Mouse (Mus musculus): ENCODE results near the gene Gmip. TPM values are rescaled to one million over a fixed set of nuclear protein-coding genes. Genes with fewer than 3 reads are reported as not detected.

Gene Gmip
- polyA plus RNA-seq, 1 experiment from 2014 or later, result 31.5 TPM

DNA sequence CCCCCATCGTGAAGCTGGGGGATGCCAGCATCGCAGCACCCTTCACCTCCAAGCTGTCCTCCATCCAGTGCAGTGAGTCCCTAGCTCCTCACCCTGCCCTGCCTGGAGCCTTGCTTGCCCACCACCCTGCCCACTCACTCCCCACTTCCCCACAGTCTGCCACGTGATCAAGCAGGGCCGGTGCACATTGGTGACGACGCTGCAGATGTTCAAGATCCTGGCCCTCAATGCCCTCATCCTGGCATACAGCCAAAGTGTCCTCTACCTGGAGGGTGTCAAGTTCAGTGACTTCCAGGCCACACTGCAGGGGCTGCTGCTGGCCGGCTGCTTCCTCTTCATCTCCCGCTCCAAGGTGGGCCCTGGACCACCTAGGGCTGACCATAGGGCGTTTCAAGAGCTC lies 3.0 kb upstream of the Gmip start:
- Histone ChIP-seq H3K9ac (no peak overlapping the region), H3K4me3 (no peak overlapping the region), H3K4me1 (replicated peaks) (peaks cover 18% of the 10 kb centered on the region), H3K27ac (no peak overlapping the region), H3K9me3 (no peaks in the 10 kb centered on the region), H3K27me3 (no peaks in the 10 kb centered on the region), H3K4me2 (no peak overlapping the region), H3K36me3 (peaks cover 81% of the 10 kb centered on the region)
- ATAC-seq (ENCODE audit: low FRiP score), result no peak
- WGBS, result 94% methylated on average over 9 of the region's 9 CpGs

GRCm38 (mm10) chr8:69807236-69807635 lies 1.2 kb upstream of the Gmip start:
- Histone ChIP-seq H3K4me2 (no peak overlapping the region), H3K9ac (no peak overlapping the region), H3K27me3 (no peaks in the 10 kb centered on the region), H3K27ac (no peak overlapping the region), H3K4me3 (no peak overlapping the region), H3K9me3 (no peaks in the 10 kb centered on the region), H3K36me3 (peaks cover 81% of the 10 kb centered on the region), H3K4me1 (replicated peaks) (peaks cover 18% of the 10 kb centered on the region)
- 97% methylated on average over 5 of the region's 5 CpGs for WGBS
- ATAC-seq (ENCODE audit: low FRiP score), result no peak

- H3K36me3 ChIP-seq, result peaks cover 77% of the 10 kb centered on the region
- H3K27me3 ChIP-seq, result no peaks in the 10 kb centered on the region
- no peaks in the 10 kb centered on the region for H3K9me3 ChIP-seq
- peaks cover 18% of the 10 kb centered on the region for H3K4me1 ChIP-seq (replicated peaks)
- H3K9ac ChIP-seq, result peak overlapping the region; percentile 85
- H3K27ac ChIP-seq, result peak overlapping the region; percentile 79
- peak overlapping the region; percentile 69 for H3K4me3 ChIP-seq
- WGBS, result 2% methylated on average over 23 of the region's 23 CpGs
- peak overlapping the region; percentile 77 for H3K4me2 ChIP-seq
- peak; percentile 73 for ATAC-seq (ENCODE audit: low FRiP score)
These were observed 455 bp downstream of the Gmip start for GRCm38 (mm10) chr8:69808864-69809403.

- H3K4me1 ChIP-seq (replicated peaks), result peaks cover 18% of the 10 kb centered on the region
- H3K4me3 ChIP-seq, result peak overlapping the region; percentile 69
- H3K9ac ChIP-seq, result peak overlapping the region; percentile 49; the same call in 1 of the 2 replicates
These were observed 1.3 kb downstream of the Gmip start for GRCm38 (mm10) chr8:69809820-69810219.

GRCm38 (mm10) chr8:69814881-69815280 lies 6.4 kb downstream of the Gmip start:
- Histone ChIP-seq H3K36me3 (peaks cover 93% of the 10 kb centered on the region), H3K9me3 (no peaks in the 10 kb centered on the region), H3K9ac (no peak overlapping the region), H3K27ac (no peak overlapping the region), H3K4me1 (replicated peaks) (peaks cover 6% of the 10 kb centered on the region), H3K4me2 (no peak overlapping the region), H3K27me3 (no peaks in the 10 kb centered on the region), H3K4me3 (no peak overlapping the region)
- WGBS, result 85% methylated on average over 2 of the region's 2 CpGs
- no peak for ATAC-seq (ENCODE audit: low FRiP score)

More at GRCm38 (mm10) chr8:69809820-69810219, 1.3 kb downstream of the Gmip start:
- H3K9me3 ChIP-seq, result no peaks in the 10 kb centered on the region
- no peaks in the 10 kb centered on the region for H3K27me3 ChIP-seq
- H3K4me2 ChIP-seq, result peak overlapping the region; percentile 77
- H3K36me3 ChIP-seq, result peaks cover 78% of the 10 kb centered on the region
- H3K27ac ChIP-seq, result 0 out of 2 replicates have a peak overlapping the region, but pooled peaks have one; percentile 23
- ATAC-seq (ENCODE audit: low FRiP score), result no peak
- WGBS, result 64% methylated on average over 3 of the region's 3 CpGs

GRCm38 (mm10) chr8:69815396-69815795 lies 6.9 kb downstream of the Gmip start:
- 97% methylated on average over 4 of the region's 4 CpGs for WGBS
- Histone ChIP-seq H3K27me3 (no peaks in the 10 kb centered on the region), H3K4me1 (replicated peaks) (peaks cover 1% of the 10 kb centered on the region; the same call in 1 of the 2 replicates), H3K36me3 (peaks cover 94% of the 10 kb centered on the region), H3K27ac (no peak overlapping the region), H3K4me2 (no peak overlapping the region), H3K9ac (no peak overlapping the region), H3K9me3 (no peaks in the 10 kb centered on the region), H3K4me3 (no peak overlapping the region)
- ATAC-seq (ENCODE audit: low FRiP score), result no peak

DNA sequence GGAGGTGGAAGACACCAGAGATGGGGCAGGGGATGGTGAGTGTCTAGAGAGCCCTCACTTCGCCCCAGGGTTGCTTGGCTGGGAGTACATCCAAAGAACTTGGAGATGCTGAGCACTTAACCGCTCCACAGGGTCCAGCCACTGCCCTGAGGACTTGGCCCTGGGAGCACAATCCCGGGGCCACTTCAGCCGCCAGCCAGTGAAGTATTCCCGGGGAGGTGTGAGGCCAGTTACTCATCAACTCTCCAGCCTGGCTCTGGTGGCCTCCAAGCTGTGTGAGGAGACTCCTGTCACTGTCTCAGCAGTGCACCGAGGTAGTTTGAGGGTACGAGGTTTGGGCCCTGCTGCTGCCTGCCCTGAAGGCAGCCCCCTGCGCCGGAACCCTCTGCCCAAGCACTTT lies 12.0 kb downstream of the Gmip start:
- no peak for ATAC-seq (ENCODE audit: low FRiP score)
- H3K27me3 ChIP-seq, result no peaks in the 10 kb centered on the region
- H3K27ac ChIP-seq, result no peak overlapping the region
- 85% methylated on average over 9 of the region's 9 CpGs for WGBS
- H3K4me2 ChIP-seq, result no peak overlapping the region
- peaks cover 59% of the 10 kb centered on the region for H3K36me3 ChIP-seq
- peaks cover 31% of the 10 kb centered on the region for H3K4me1 ChIP-seq (replicated peaks)
- H3K9me3 ChIP-seq, result no peaks in the 10 kb centered on the region
- H3K9ac ChIP-seq, result no peak overlapping the region
- H3K4me3 ChIP-seq, result no peak overlapping the region

- ATAC-seq (ENCODE audit: low FRiP score), result peak; percentile 58
- H3K9me3 ChIP-seq, result no peaks in the 10 kb centered on the region
- peak overlapping the region; percentile 83 for H3K9ac ChIP-seq
- H3K4me1 ChIP-seq (replicated peaks), result peaks cover 43% of the 10 kb centered on the region
- H3K27ac ChIP-seq, result peak overlapping the region; percentile 80
- no peaks in the 10 kb centered on the region for H3K27me3 ChIP-seq
- H3K4me2 ChIP-seq, result peak overlapping the region; percentile 78
- H3K4me3 ChIP-seq, result peak overlapping the region; percentile 56
- H3K36me3 ChIP-seq, result peaks cover 55% of the 10 kb centered on the region
- WGBS, result 2% methylated on average over 15 of the region's 22 CpGs
These were observed 13.5 kb downstream of the Gmip start for GRCm38 (mm10) chr8:69821971-69822385.

GRCm38 (mm10) chr8:69822386-69823191 lies 14.1 kb downstream of the Gmip start, which contains the start of gene Lpar2:
Lpar2 (plus strand) TSS chr8:69822429.
- Histone ChIP-seq H3K4me2 (peak within 1 kb of the TSS; percentile 78), H3K9ac (peak within 1 kb of the TSS; percentile 83), H3K27me3 (no peaks in the 10 kb centered on the region), H3K4me1 (replicated peaks) (peaks cover 43% of the 10 kb centered on the region), H3K4me3 (peak within 1 kb of the TSS; percentile 56), H3K27ac (peak within 1 kb of the TSS; percentile 80), H3K9me3 (no peaks in the 10 kb centered on the region), H3K36me3 (peaks cover 55% of the 10 kb centered on the region)
- ATAC-seq (ENCODE audit: low FRiP score), result peak; percentile 79
- 2% methylated on average over 32 of the region's 35 CpGs for WGBS

GRCm38 (mm10) chr8:69826371-69826770 lies 17.9 kb downstream of the Gmip start:
- no peak overlapping the region for H3K27ac ChIP-seq
- H3K4me1 ChIP-seq (replicated peaks), result peaks cover 44% of the 10 kb centered on the region
- H3K27me3 ChIP-seq, result no peaks in the 10 kb centered on the region
- no peaks in the 10 kb centered on the region for H3K9me3 ChIP-seq
- 0 out of 2 replicates have a peak overlapping the region, but pooled peaks have one; percentile 2 for H3K9ac ChIP-seq
- 94% methylated on average over 12 of the region's 12 CpGs for WGBS
- H3K4me3 ChIP-seq, result no peak overlapping the region
- ATAC-seq (ENCODE audit: low FRiP score), result no peak
- no peak overlapping the region for H3K4me2 ChIP-seq
- peaks cover 43% of the 10 kb centered on the region for H3K36me3 ChIP-seq

DNA sequence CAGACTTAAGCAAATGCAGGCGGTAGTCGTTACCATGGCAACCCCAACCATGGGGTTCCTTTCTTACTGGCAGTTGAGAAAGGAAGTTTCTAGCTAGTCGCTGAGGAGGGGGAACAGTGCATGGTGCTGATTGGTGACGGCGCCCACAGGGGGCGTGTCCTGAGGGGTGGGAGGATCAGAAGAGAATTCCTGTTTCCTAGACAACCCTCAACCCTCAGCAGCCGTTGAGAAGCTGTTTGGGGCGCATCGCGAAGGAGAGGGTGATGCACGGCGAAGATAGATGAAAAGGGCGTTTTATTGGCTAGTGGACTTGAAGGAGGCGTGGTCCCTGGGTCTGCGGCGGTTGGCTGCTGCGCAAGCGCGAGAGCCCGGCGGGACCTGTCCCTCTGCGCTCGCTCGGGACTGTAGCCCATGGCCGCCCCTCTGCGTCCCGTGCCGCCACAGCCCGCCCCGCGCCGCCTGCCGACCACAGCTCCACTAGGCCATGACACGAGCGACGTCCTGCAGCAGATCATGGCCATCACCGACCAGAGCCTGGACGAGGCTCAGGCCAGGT lies 23.9 kb downstream of the Gmip start, which contains the start of gene Pbx4:
Gene Pbx4, plus strand, starts transcription at position 194 of the 556 bp plus-strand sequence.
- peak within 1 kb of the TSS; percentile 74 for H3K4me3 ChIP-seq
- WGBS, result under 1% methylated on average over 38 of the region's 38 CpGs
- peaks cover 28% of the 10 kb centered on the region for H3K4me1 ChIP-seq (replicated peaks)
- H3K9me3 ChIP-seq, result no peaks in the 10 kb centered on the region
- peak within 1 kb of the TSS; percentile 92 for H3K27ac ChIP-seq
- H3K27me3 ChIP-seq, result no peaks in the 10 kb centered on the region
- peak within 1 kb of the TSS; percentile 85 for H3K9ac ChIP-seq
- peak; percentile 98 for ATAC-seq (ENCODE audit: low FRiP score)
- H3K4me2 ChIP-seq, result peak within 1 kb of the TSS; percentile 70
- H3K36me3 ChIP-seq, result peaks cover 23% of the 10 kb centered on the region

GRCm38 (mm10) chr8:69837057-69837682 lies 28.7 kb downstream of the Gmip start:
- no peak overlapping the region for H3K4me3 ChIP-seq
- H3K9ac ChIP-seq, result no peak overlapping the region
- WGBS, result 86% methylated on average over 8 of the region's 8 CpGs
- no peaks in the 10 kb centered on the region for H3K27me3 ChIP-seq
- no peak for ATAC-seq (ENCODE audit: low FRiP score)
- peaks cover 20% of the 10 kb centered on the region for H3K4me1 ChIP-seq (replicated peaks)
- H3K36me3 ChIP-seq, result peaks cover 17% of the 10 kb centered on the region
- H3K9me3 ChIP-seq, result no peaks in the 10 kb centered on the region
- no peak overlapping the region for H3K27ac ChIP-seq
- H3K4me2 ChIP-seq, result no peak overlapping the region
